Mouse (Mus musculus): ENCODE measurements around the gene Anapc10. TPM values are rescaled to one million over a fixed set of nuclear protein-coding genes. Genes with fewer than 3 reads are reported as not detected.
"Not testable (repeated sequence)": the region's sequence is repeated elsewhere in the genome, so short reads cannot be mapped to it uniquely, and the experiment has no call there.

Anapc10 gene
- polyA plus RNA-seq, 1 experiment from 2014 or later = 37.6 TPM

DNA sequence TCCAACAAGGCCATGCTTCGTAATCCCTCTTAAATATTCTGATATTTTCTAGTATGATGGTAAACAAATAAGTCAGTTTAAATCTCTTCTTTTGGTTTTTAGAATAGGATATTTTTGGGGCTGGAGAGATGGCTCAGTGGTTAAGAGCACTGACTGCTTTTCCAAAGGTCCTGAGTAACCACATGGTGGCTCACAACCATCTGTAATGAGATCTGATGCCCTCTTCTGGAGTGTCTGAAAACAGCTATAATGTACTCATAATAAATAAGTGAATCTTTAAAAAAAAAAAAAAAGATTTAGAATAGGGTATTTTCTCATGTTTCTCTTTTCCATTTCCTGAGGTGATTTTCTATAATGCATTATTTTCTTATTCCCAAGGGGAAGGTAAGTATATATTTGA lies 16.3 kb downstream of the Anapc10 start:
- Histone ChIP-seq H3K27me3 (ENCODE audit: poor library complexity, severe bottlenecking) (no peaks in the 10 kb centered on the region), H3K9me3 (no peaks in the 10 kb centered on the region), H3K27ac (no peak overlapping the region), H3K4me3 (no peak overlapping the region), H3K4me1 (no peaks in the 10 kb centered on the region), H3K36me3 (replicated peaks) (peaks cover 38% of the 10 kb centered on the region)
- no peak for DNase-seq (ENCODE audit: extremely low spot score, low spot score)
- 93% methylated on average over 1 of the region's 1 CpGs for WGBS

- H3K4me3 ChIP-seq = no peak overlapping the region
- H3K4me1 ChIP-seq = no peaks in the 10 kb centered on the region
- H3K27me3 ChIP-seq (ENCODE audit: poor library complexity, severe bottlenecking) = no peaks in the 10 kb centered on the region
- 34% methylated on average over 2 of the region's 2 CpGs for WGBS
- no peak overlapping the region for H3K27ac ChIP-seq
- DNase-seq (ENCODE audit: extremely low spot score, low spot score) = no peak
- peaks cover 24% of the 10 kb centered on the region for H3K36me3 ChIP-seq (replicated peaks)
- H3K9me3 ChIP-seq = no peaks in the 10 kb centered on the region
Observed at GRCm38 (mm10) chr8:79734304-79734703, 22.7 kb downstream of the Anapc10 start.

DNA sequence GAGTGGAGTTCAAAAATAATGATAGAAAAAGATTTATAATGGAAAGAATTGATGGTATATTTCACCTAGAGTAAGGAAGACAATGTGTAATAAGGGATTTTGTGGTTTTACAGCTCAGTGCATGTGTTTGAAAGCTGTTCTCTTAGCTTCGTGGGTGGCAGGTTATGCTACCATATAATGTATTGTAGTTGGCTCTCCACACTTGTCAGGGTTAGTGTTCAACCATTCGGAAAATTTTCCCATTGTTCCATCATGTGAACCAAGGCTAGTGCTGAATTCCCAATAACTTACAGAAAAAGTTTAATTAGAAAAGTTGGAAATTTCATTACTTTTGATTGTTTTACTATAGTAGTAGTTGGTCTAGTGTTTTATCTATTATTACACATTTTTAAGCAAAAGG lies 36.6 kb downstream of the Anapc10 start:
- 52% methylated on average over 2 of the region's 2 CpGs for WGBS
- Histone ChIP-seq H3K9me3 (no peaks in the 10 kb centered on the region), H3K4me1 (peaks cover 12% of the 10 kb centered on the region), H3K27ac (no peak overlapping the region), H3K4me3 (no peak overlapping the region), H3K27me3 (ENCODE audit: poor library complexity, severe bottlenecking) (no peaks in the 10 kb centered on the region), H3K36me3 (replicated peaks) (peaks cover 27% of the 10 kb centered on the region)
- no peak for DNase-seq (ENCODE audit: extremely low spot score, low spot score)

- Histone ChIP-seq H3K27ac (no peak overlapping the region), H3K36me3 (replicated peaks) (peaks cover 27% of the 10 kb centered on the region), H3K9me3 (no peaks in the 10 kb centered on the region), H3K27me3 (ENCODE audit: poor library complexity, severe bottlenecking) (no peaks in the 10 kb centered on the region), H3K4me1 (peaks cover 12% of the 10 kb centered on the region), H3K4me3 (no peak overlapping the region)
- 75% methylated on average over 4 of the region's 4 CpGs for WGBS
- no peak for DNase-seq (ENCODE audit: extremely low spot score, low spot score)
Observed at GRCm38 (mm10) chr8:79748591-79748990, 37.0 kb downstream of the Anapc10 start.

DNA sequence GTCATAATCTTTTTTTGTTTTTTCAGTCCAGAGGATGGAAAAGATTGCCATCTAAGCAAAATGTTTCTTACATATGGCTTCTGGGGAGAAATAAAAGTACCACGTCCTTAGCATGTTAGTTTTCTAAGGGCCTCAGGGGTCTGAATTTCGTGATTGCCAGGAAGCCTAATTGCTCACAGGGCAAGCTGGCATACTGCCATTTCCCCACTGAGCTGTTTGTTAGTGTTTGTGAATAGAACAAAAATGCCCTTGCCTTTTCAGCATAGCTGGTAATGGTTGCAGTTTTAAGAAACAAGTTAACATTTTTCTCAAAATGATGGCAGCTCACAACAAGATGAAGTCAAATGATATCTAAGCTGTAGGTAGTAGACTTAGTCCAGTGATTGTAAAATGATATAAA lies 38.7 kb downstream of the Anapc10 start:
- Histone ChIP-seq H3K27me3 (ENCODE audit: poor library complexity, severe bottlenecking) (no peaks in the 10 kb centered on the region), H3K4me3 (no peak overlapping the region), H3K36me3 (replicated peaks) (peaks cover 21% of the 10 kb centered on the region), H3K27ac (no peak overlapping the region), H3K9me3 (no peaks in the 10 kb centered on the region), H3K4me1 (peaks cover 12% of the 10 kb centered on the region)
- WGBS = 78% methylated on average over 2 of the region's 2 CpGs
- no peak for DNase-seq (ENCODE audit: extremely low spot score, low spot score)

DNA sequence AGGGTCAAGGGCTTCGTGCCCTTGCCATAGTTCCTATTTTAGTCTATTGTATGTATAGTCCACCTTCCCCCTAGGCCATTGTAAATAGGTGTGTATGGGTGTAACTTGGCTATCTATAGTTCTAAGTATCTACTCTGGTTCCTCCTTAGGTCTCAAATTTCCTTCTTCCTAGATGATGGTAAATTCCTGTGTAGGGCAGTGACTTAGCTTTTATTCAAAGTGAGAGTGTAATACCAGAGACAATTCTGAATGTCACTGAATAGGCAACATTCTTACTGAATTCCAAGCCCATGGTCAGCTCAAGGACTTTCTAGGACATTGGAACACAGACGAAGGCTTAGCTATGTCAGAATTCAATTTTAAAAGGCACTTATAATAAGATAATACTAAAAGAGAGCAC lies 83.3 kb downstream of the Anapc10 start:
- H3K9me3 ChIP-seq; H3K4me1 ChIP-seq; H3K36me3 ChIP-seq (replicated peaks); H3K27me3 ChIP-seq (ENCODE audit: poor library complexity, severe bottlenecking); H3K4me3 ChIP-seq; DNase-seq (ENCODE audit: extremely low spot score, low spot score); H3K27ac ChIP-seq: not testable (repeated sequence)
- 93% methylated on average over 2 of the region's 2 CpGs for WGBS

DNA sequence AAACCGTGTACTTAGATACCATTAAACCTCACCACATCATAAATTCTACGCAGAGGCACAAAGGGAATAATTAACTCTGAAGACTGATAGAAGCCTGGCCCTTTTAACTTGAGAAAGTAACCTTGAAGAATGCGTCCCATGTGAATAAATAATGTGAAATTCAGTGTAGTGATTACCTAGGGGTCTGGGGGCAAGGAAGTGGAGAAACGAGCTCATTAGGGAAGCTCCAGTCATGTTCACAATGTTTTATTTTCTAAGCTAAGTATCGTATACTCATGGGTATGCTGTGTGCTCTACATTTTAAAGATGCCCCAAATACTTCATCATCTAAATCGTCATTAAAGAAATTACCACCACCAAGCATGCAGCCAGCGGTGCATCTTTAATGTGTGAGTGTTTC lies 85.1 kb downstream of the Anapc10 start:
- Histone ChIP-seq H3K4me3 (no peak overlapping the region), H3K36me3 (replicated peaks) (no peaks in the 10 kb centered on the region), H3K27me3 (ENCODE audit: poor library complexity, severe bottlenecking) (no peaks in the 10 kb centered on the region), H3K4me1 (no peaks in the 10 kb centered on the region), H3K27ac (no peak overlapping the region), H3K9me3 (no peaks in the 10 kb centered on the region)
- WGBS = 87% methylated on average over 7 of the region's 7 CpGs
- no peak for DNase-seq (ENCODE audit: extremely low spot score, low spot score)

DNA sequence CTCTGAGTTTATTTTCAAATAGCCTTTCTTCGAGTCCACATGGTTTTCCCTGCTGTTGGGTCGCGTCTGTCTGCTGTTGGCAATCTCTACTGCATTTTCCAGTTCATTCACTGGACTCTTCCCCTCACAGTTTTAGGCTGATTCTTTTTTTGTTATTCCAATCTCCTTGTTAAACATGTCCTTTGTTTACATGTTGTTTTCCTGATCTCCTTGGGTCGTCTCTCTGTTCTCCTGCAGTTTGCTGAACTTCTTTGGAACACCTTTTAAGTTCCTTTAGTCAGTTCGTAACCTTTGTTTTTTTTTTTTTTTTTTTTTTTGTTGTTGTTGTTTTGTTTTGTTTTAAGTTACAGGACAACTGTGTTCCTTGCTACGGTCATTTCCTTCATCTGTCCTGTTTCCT lies 92.9 kb downstream of the Anapc10 start:
- WGBS = 81% methylated on average over 6 of the region's 6 CpGs
- no peaks in the 10 kb centered on the region for H3K27me3 ChIP-seq (ENCODE audit: poor library complexity, severe bottlenecking)
- no peak overlapping the region for H3K4me3 ChIP-seq
- H3K4me1 ChIP-seq = no peaks in the 10 kb centered on the region
- H3K9me3 ChIP-seq = no peaks in the 10 kb centered on the region
- no peak overlapping the region for H3K27ac ChIP-seq
- no peaks in the 10 kb centered on the region for H3K36me3 ChIP-seq (replicated peaks)
- no peak for DNase-seq (ENCODE audit: extremely low spot score, low spot score)

GRCm38 (mm10) chr8:79806971-79807370 lies 95.4 kb downstream of the Anapc10 start:
- no peak overlapping the region for H3K4me3 ChIP-seq
- DNase-seq (ENCODE audit: extremely low spot score, low spot score) = no peak
- no peaks in the 10 kb centered on the region for H3K36me3 ChIP-seq (replicated peaks)
- no peak overlapping the region for H3K27ac ChIP-seq
- H3K4me1 ChIP-seq = no peaks in the 10 kb centered on the region
- H3K27me3 ChIP-seq (ENCODE audit: poor library complexity, severe bottlenecking) = no peaks in the 10 kb centered on the region
- no peaks in the 10 kb centered on the region for H3K9me3 ChIP-seq
- WGBS = 92% methylated on average over 6 of the region's 6 CpGs

DNA sequence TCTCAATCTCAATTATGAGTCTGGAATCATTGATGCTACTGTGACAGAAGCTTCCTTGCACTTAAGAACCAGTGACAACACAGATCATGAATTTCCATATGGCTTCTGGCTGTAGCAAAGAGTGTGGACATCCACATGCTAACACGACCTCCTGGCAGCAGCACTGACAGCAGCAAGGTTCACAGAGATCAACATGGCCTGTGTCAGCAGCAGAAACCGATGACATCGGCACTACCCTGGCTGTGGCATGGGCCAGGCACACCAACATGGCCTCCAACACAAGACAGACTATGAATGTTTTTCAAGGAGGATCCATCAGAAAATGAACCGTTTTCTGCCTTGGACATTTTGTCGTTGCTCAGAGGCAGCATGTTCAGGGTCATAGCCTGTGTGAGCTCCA lies 114.9 kb downstream of the Anapc10 start:
- Histone ChIP-seq H3K4me1 (peaks cover 21% of the 10 kb centered on the region), H3K27me3 (ENCODE audit: poor library complexity, severe bottlenecking) (no peaks in the 10 kb centered on the region), H3K4me3 (no peak overlapping the region), H3K9me3 (no peaks in the 10 kb centered on the region), H3K27ac (no peak overlapping the region), H3K36me3 (replicated peaks) (no peaks in the 10 kb centered on the region)
- WGBS = 94% methylated on average over 5 of the region's 5 CpGs
- no peak for DNase-seq (ENCODE audit: extremely low spot score, low spot score)

Other genes with a start within 250 kb of the Anapc10 start
- gene Otud4, start 72.2 kb upstream of the Anapc10 start, polyA plus RNA-seq (2016; fragmentation: Nextera tagmentation; extraction: Ambion mirVana) = 17.4 and 19.0 TPM in 2 replicates
- gene Abce1, start 80 bp upstream of the Anapc10 start, polyA plus RNA-seq (2016; fragmentation: Nextera tagmentation; extraction: Ambion mirVana) = 154 and 159 TPM in 2 replicates